Mouse (Mus musculus) intestine, embryonic 16.5 days (tissue): ENCODE data around the gene Fastk. TPM values are rescaled to one million over a fixed set of nuclear protein-coding genes. Genes with fewer than 3 reads are reported as not detected.

Experiments
- ATAC-seq: fragments of 200-750 bp; cut with Nextera tagmentation; 2 replicates; pipeline ENCODE4 v1.8.0; 2017; ENCODE audit warnings: moderate TSS enrichment, moderate library complexity
- H3K27ac ChIP-seq: fragments of 300-500 bp; sonication (generic); 2 replicates; pipeline ENCODE4 v1.5.1; 2014; ENCODE audit warnings: mild to moderate bottlenecking, low read length
- H3K27me3 ChIP-seq: fragments of 300-500 bp; sonication (generic); replicated peaks from 2 replicates; pipeline ENCODE4 v1.6.1; 2014; ENCODE audit warnings: low read length, control low read depth, mixed read lengths; ENCODE audit not compliant: control insufficient read depth, insufficient read depth
- H3K36me3 ChIP-seq: fragments of 300-500 bp; sonication (generic); 2 replicates; pipeline ENCODE4 v1.6.1; 2014; ENCODE audit warnings: low read length, control low read depth; ENCODE audit not compliant: control insufficient read depth, insufficient read depth
- H3K4me1 ChIP-seq: fragments of 300-500 bp; sonication (generic); 2 replicates; pipeline ENCODE4 v1.6.1; 2014; ENCODE audit warnings: low read length, control low read depth, mixed read lengths; ENCODE audit not compliant: control insufficient read depth, insufficient read depth
- H3K4me2 ChIP-seq: fragments of 300-500 bp; sonication (generic); 2 replicates; pipeline ENCODE4 v1.6.1; 2014; ENCODE audit warnings: low read depth, low read length, control low read depth
- H3K4me3 ChIP-seq: fragments of 300-500 bp; sonication (generic); 2 replicates; pipeline ENCODE4 v1.5.1; 2014; ENCODE audit warnings: mild to moderate bottlenecking, low read length
- H3K9ac ChIP-seq: fragments of 300-500 bp; sonication (generic); 2 replicates; pipeline ENCODE4 v1.6.1; 2014; ENCODE audit warnings: low read depth, low read length
- H3K9me3 ChIP-seq: fragments of 300-500 bp; sonication (generic); 2 replicates; pipeline ENCODE4 v1.6.1; 2016; ENCODE audit warnings: low read length, control low read depth; ENCODE audit not compliant: control insufficient read depth
- WGBS: fragments of 180-500 bp; shearing (Covaris S2); extraction: QIAGEN DNeasy Blood & Tissue Kit; methylation state at CpG from one replicate; pipeline ENCODE4 v1.1.7; 2014; 5-methylcytosine and 5-hydroxymethylcytosine counted together
- polyA plus RNA-seq: library from polyadenylated mRNA; unstranded; fragments of >200 nt; fragmentation: Nextera tagmentation; extraction: Ambion mirVana; gene quantifications from 2 replicates; pipeline ENCODE4 v1.2.1, GENCODE M21; 2015

Fastk gene
- polyA plus RNA-seq, 1 experiment from 2014 or later, result 113 TPM

GRCm38 (mm10) chr5:24477909-24478308, 32.8 kb upstream of the Fastk start:
- Histone ChIP-seq H3K4me1 (peaks cover 39% of the 10 kb centered on the region), H3K36me3 (peaks cover 15% of the 10 kb centered on the region; the same call in 1 of the 2 replicates), H3K27me3 (peaks cover 6% of the 10 kb centered on the region; the same call in 1 of the 2 replicates), H3K9me3 (no peaks in the 10 kb centered on the region), H3K4me2 (no peak overlapping the region), H3K27ac (no peak overlapping the region), H3K4me3 (no peak overlapping the region), H3K9ac (no peak overlapping the region)
- 83% methylated on average over 9 of the region's 9 CpGs for WGBS
- no peak for ATAC-seq

DNA sequence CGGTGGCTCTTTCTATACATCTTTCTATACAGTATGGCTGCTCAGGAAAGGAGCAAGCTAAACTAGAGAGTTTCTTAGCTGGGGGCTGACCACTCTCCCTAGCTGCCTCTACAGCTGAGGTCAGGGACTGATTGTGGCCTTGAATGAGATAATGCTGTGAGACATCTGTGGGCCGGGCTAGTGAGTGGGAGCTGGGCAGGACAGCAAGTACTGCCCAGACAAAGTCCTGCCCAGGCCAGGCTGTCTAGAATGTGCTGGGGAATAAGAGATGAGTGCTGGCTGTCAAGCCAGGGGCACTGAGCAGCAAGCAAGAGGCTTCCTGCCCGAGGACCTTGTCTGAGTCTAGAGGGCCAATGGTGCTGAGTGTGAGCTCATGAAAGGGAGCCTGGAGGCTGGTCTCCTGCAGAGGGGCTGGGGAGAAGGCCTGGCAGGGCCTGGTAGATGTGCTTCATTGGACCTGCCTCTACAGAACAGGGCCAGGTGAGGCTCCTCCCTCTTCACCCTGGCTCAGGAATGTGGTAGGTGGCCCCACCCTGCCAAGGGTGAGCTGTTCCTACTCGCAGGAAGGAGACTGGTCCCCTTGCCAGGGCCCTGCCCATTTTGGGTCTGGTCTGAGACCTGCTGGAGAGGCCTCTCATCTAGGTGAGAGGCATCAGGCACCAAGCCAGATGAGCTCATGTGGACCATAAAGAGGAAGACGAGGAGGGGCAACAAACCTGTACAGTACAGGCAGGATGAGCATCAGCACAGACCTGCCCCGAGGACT, 30.6 kb upstream of the Fastk start:
- peaks cover 6% of the 10 kb centered on the region; the same call in 1 of the 2 replicates for H3K27me3 ChIP-seq
- peak; percentile 41 for ATAC-seq
- H3K4me3 ChIP-seq, result peak overlapping the region; percentile 48
- no peak overlapping the region for H3K9ac ChIP-seq
- no peaks in the 10 kb centered on the region for H3K9me3 ChIP-seq
- 52% methylated on average over 6 of the region's 6 CpGs for WGBS
- peak overlapping the region; percentile 85 for H3K4me2 ChIP-seq
- H3K36me3 ChIP-seq, result peaks cover 13% of the 10 kb centered on the region; the same call in 1 of the 2 replicates
- H3K4me1 ChIP-seq, result peaks cover 35% of the 10 kb centered on the region
- no peak overlapping the region for H3K27ac ChIP-seq

- peak; percentile 37 for ATAC-seq
- Histone ChIP-seq H3K36me3 (peaks cover 11% of the 10 kb centered on the region; the same call in 1 of the 2 replicates), H3K27ac (no peak overlapping the region), H3K4me2 (peak overlapping the region; percentile 85), H3K4me1 (peaks cover 35% of the 10 kb centered on the region), H3K9ac (peak overlapping the region; percentile 66), H3K9me3 (no peaks in the 10 kb centered on the region), H3K27me3 (peaks cover 6% of the 10 kb centered on the region; the same call in 1 of the 2 replicates), H3K4me3 (peak overlapping the region; percentile 48)
- 6% methylated on average over 66 of the region's 67 CpGs for WGBS
Observed at GRCm38 (mm10) chr5:24474723-24475261, 29.7 kb upstream of the Fastk start.

- peak overlapping the region; percentile 66 for H3K9ac ChIP-seq
- H3K27ac ChIP-seq, result peak overlapping the region; percentile 47; the same call in 1 of the 2 replicates
- peak overlapping the region; percentile 85 for H3K4me2 ChIP-seq
- peak overlapping the region; percentile 48 for H3K4me3 ChIP-seq
- H3K9me3 ChIP-seq, result no peaks in the 10 kb centered on the region
- H3K36me3 ChIP-seq, result 0 out of 2 replicates have a peak, but pooled peaks cover 8% of the 10 kb centered on the region
- ATAC-seq, result peak; percentile 47
- peaks cover 6% of the 10 kb centered on the region; the same call in 1 of the 2 replicates for H3K27me3 ChIP-seq
- 8% methylated on average over 62 of the region's 77 CpGs for WGBS
- H3K4me1 ChIP-seq, result peaks cover 35% of the 10 kb centered on the region
Observed at GRCm38 (mm10) chr5:24474025-24474722, 29.1 kb upstream of the Fastk start.

- WGBS, result 45% methylated on average over 7 of the region's 7 CpGs
- H3K36me3 ChIP-seq, result 0 out of 2 replicates have a peak, but pooled peaks cover 4% of the 10 kb centered on the region
- peaks cover 6% of the 10 kb centered on the region; the same call in 1 of the 2 replicates for H3K27me3 ChIP-seq
- H3K4me3 ChIP-seq, result no peak overlapping the region
- H3K4me1 ChIP-seq, result peaks cover 35% of the 10 kb centered on the region
- ATAC-seq, result 0 out of 2 replicates have a peak, but pooled peaks have one; percentile 4
- no peak overlapping the region for H3K4me2 ChIP-seq
- no peak overlapping the region for H3K27ac ChIP-seq
- H3K9me3 ChIP-seq, result no peaks in the 10 kb centered on the region
- no peak overlapping the region; the same call in 1 of the 2 replicates for H3K9ac ChIP-seq
Observed at GRCm38 (mm10) chr5:24472884-24473619, 28.0 kb upstream of the Fastk start.

DNA sequence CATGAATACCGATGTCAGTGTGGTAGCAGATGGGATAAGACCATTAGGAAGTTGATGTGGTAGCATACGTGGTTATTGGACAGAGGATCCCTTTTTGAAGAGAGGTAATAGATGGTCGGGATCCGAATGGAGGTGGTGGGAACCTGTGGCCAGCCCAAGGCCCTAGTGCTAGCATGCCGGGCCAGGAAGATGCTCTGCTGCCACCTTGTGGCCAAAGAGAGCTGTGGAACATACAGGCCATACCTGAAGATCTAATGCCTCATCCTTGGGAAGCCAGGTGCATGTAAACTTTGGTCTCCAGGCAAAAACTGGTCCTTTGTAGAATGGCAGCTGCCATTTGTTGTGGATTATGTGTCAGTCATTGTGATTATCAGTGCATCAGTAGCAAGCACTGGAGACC, 25.5 kb upstream of the Fastk start:
- 0 out of 2 replicates have a peak, but pooled peaks cover 2% of the 10 kb centered on the region for H3K36me3 ChIP-seq
- no peaks in the 10 kb centered on the region for H3K9me3 ChIP-seq
- peaks cover 6% of the 10 kb centered on the region; the same call in 1 of the 2 replicates for H3K27me3 ChIP-seq
- H3K27ac ChIP-seq, result no peak overlapping the region
- ATAC-seq, result peak; percentile 42; the same call in 1 of the 2 replicates
- no peak overlapping the region for H3K9ac ChIP-seq
- no peak overlapping the region for H3K4me3 ChIP-seq
- 11% methylated on average over 5 of the region's 5 CpGs for WGBS
- peaks cover 32% of the 10 kb centered on the region for H3K4me1 ChIP-seq
- no peak overlapping the region for H3K4me2 ChIP-seq

- H3K4me3 ChIP-seq, result no peak overlapping the region
- no peaks in the 10 kb centered on the region for H3K9me3 ChIP-seq
- no peak overlapping the region for H3K4me2 ChIP-seq
- H3K27me3 ChIP-seq, result no peaks in the 10 kb centered on the region
- WGBS, result 66% methylated on average over 12 of the region's 12 CpGs
- H3K36me3 ChIP-seq, result no peaks in the 10 kb centered on the region
- H3K9ac ChIP-seq, result no peak overlapping the region
- no peak overlapping the region for H3K27ac ChIP-seq
- ATAC-seq, result no peak
- 0 out of 2 replicates have a peak, but pooled peaks cover 3% of the 10 kb centered on the region for H3K4me1 ChIP-seq
Observed at GRCm38 (mm10) chr5:24466762-24467161, 21.7 kb upstream of the Fastk start.

GRCm38 (mm10) chr5:24455613-24456012, 10.5 kb upstream of the Fastk start:
- peak overlapping the region; percentile 50; the same call in 1 of the 2 replicates for H3K27ac ChIP-seq
- 0 out of 2 replicates have a peak overlapping the region, but pooled peaks have one; percentile 24 for H3K9ac ChIP-seq
- peaks cover 40% of the 10 kb centered on the region for H3K4me1 ChIP-seq
- no peak overlapping the region for H3K4me3 ChIP-seq
- WGBS, result 67% methylated on average over 7 of the region's 7 CpGs
- no peaks in the 10 kb centered on the region for H3K9me3 ChIP-seq
- ATAC-seq, result no peak
- H3K4me2 ChIP-seq, result peak overlapping the region; percentile 7; the same call in 1 of the 2 replicates
- no peaks in the 10 kb centered on the region for H3K36me3 ChIP-seq
- H3K27me3 ChIP-seq, result no peaks in the 10 kb centered on the region
